Mouse (Mus musculus) embryonic facial prominence, embryonic 11.5 days (tissue): ENCODE measurements around the gene Edem1. TPM values are rescaled to one million over a fixed set of nuclear protein-coding genes. Genes with fewer than 3 reads are reported as not detected.

Experiments
- ATAC-seq: fragments of 200-750 bp; cut with Nextera tagmentation; replicated peaks from 2 replicates; pipeline ENCODE4 v1.8.0; 2017; ENCODE audit warnings: low read depth; ENCODE audit not compliant: insufficient number of reproducible peaks, low FRiP score, low TSS enrichment
- DNase-seq: peaks from one replicate; pipeline ENCODE4 v3.0.0-alpha.2; 2015; ENCODE audit warnings: low spot score
- H3K27ac ChIP-seq: fragments of 300-500 bp; sonication (generic); replicated peaks from 2 replicates; pipeline ENCODE4 v1.5.1; 2014; ENCODE audit warnings: mild to moderate bottlenecking, low read depth, low read length, control low read depth
- H3K27me3 ChIP-seq: fragments of 300-500 bp; sonication (generic); 2 replicates; pipeline ENCODE4 v1.6.1; 2014; ENCODE audit warnings: mild to moderate bottlenecking, low read length, moderate library complexity, mixed read lengths; ENCODE audit not compliant: control insufficient read depth, insufficient read depth
- H3K36me3 ChIP-seq: fragments of 300-500 bp; sonication (generic); replicated peaks from 2 replicates; pipeline ENCODE4 v1.6.1; 2014; ENCODE audit warnings: low read depth, mild to moderate bottlenecking, low read length, moderate library complexity, mixed read lengths; ENCODE audit not compliant: control insufficient read depth, insufficient read depth
- H3K4me1 ChIP-seq: fragments of 300-500 bp; sonication (generic); 2 replicates; pipeline ENCODE4 v1.6.1; 2014; ENCODE audit warnings: low read length, mixed read lengths; ENCODE audit not compliant: control insufficient read depth, insufficient read depth
- H3K4me2 ChIP-seq: fragments of 300-500 bp; sonication (generic); 2 replicates; pipeline ENCODE4 v1.6.1; 2014; ENCODE audit warnings: low read depth, mild to moderate bottlenecking, control low read depth, low read length, moderate library complexity
- H3K4me3 ChIP-seq: fragments of 300-500 bp; sonication (generic); 2 replicates; pipeline ENCODE4 v1.5.1; 2014; ENCODE audit warnings: low read depth, low read length, control low read depth
- H3K9ac ChIP-seq: fragments of 300-500 bp; sonication (generic); replicated peaks from 2 replicates; pipeline ENCODE4 v1.6.1; 2014; ENCODE audit warnings: mild to moderate bottlenecking, control low read depth, low read length
- H3K9me3 ChIP-seq: fragments of 300-500 bp; sonication (generic); replicated peaks from 2 replicates; pipeline ENCODE4 v1.6.1; 2016; ENCODE audit warnings: mild to moderate bottlenecking, low read length, inconsistent platforms, mixed read lengths; ENCODE audit not compliant: control insufficient read depth
- WGBS: fragments of 180-500 bp; shearing (Covaris S2); extraction: QIAGEN DNeasy Blood & Tissue Kit; methylation state at CpG from one replicate; pipeline ENCODE4 v1.1.7; 2014; 5-methylcytosine and 5-hydroxymethylcytosine counted together
- polyA plus RNA-seq: library from polyadenylated mRNA; unstranded; fragments of >200 nt; fragmentation: Nextera tagmentation; extraction: Ambion mirVana; gene quantifications from 2 replicates; pipeline ENCODE4 v1.2.1, GENCODE M21; 2014

Gene Edem1
- 27.1 and 28.1 TPM in 2 replicates for polyA plus RNA-seq

DNA sequence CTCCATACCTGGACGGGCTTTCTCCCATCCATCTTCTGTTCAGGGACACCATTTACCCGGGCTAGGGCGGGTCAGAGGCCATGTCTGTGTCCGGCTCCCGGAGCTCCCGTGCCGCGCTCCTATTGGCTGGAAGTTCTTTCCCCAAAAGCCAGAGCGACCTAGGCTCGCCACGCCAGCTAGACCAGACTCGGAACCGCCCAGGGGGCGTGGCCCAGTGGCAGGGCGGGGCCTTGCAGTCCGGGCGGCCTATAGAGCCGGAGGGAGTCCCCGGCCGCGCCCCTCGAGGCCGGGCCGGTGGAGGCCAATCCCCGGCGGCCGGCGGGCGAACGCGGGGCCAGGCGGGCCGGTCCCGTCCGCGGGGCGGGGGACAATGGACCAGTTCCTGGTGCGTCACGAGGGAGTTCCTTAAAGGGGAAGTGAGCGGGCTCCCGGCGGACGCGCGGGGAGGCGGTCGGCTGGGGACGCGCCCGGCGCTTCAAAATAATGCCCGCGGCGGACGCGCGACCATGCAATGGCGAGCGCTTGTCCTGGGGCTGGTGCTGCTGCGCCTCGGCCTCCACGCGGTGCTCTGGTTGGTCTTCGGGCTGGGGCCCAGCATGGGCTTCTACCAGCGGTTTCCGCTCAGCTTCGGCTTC is at the start of gene Edem1:
Edem1 (plus strand) TSS at position 408 of the 635 bp plus-strand sequence.
- Histone ChIP-seq H3K27ac (peak within 1 kb of the TSS; percentile 67), H3K4me1 (0 out of 2 replicates have a peak, but pooled peaks cover 2% of the 10 kb centered on the region), H3K9ac (peak within 1 kb of the TSS; percentile 96), H3K36me3 (no peaks in the 10 kb centered on the region), H3K27me3 (no peaks in the 10 kb centered on the region), H3K4me3 (peak within 1 kb of the TSS; percentile 89), H3K9me3 (no peaks in the 10 kb centered on the region), H3K4me2 (peak within 1 kb of the TSS; percentile 79)
- ATAC-seq (peak; percentile 99), DNase-seq (peak; percentile 99)
- under 1% methylated on average over 57 of the region's 67 CpGs for WGBS

DNA sequence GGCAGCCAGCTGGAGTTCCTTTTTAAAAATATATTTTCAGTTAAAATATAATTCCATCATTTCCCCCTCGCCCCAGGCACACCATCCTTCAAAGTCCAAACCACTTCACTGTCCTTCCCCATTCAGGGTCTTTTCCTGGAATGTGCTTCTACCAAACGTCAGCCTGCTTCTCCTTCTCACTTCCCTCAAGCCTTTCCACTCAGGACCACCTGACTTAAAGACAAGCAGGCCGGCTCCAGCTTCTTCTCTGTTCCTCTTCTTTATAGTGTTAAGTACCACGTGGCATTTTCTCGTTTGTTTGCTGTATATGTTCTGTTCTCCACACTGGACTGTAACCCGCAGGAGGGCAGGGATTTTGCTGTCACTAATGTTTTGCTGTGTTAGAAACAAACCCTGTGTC is 46.6 kb upstream of the Edem1 start:
- Histone ChIP-seq H3K9ac (no peak overlapping the region), H3K36me3 (no peaks in the 10 kb centered on the region), H3K27me3 (no peaks in the 10 kb centered on the region), H3K27ac (no peak overlapping the region), H3K4me2 (no peak overlapping the region), H3K4me3 (no peak overlapping the region), H3K9me3 (no peaks in the 10 kb centered on the region), H3K4me1 (no peaks in the 10 kb centered on the region)
- WGBS: 68% methylated on average over 6 of the region's 6 CpGs
- ATAC-seq (no peak), DNase-seq (no peak)

DNA sequence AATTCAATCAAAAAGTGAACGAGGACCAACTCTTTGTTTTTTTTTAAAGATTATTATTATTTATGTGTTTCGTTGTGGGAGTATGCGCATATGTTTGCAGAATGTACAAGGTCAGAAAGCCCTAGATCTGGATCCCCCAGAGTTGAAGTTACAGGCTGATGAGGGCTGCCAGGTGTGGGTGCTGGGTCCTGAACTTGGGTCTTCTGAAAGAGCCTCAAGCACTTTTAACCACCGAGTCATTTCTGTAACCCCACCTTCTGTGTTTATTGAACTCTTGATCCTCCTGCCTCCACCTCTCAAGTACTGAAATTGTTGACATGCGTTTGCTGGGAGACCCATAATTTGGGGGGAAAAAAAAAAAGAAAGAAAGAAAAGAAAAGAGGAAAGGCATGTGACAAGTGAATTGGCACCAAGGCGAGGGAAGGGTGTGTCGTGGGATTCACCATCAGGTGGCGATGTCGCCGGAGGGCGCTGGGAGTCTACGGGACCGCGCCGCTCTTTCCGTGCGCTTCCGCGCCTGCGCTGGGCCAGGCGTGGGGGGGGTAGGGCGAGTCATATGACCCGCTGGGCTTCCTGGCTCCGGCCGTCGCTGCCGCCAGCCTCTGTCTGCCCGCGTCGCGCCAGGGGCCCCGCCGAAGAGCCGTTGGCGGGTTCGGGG is 45.8 kb upstream of the Edem1 start, which contains the start of gene Arl8b:
Arl8b (plus strand) TSS at position 574 of the 658 bp plus-strand sequence.
- Histone ChIP-seq H3K9me3 (no peaks in the 10 kb centered on the region), H3K4me2 (peak within 1 kb of the TSS; percentile 78), H3K36me3 (no peaks in the 10 kb centered on the region), H3K4me3 (peak within 1 kb of the TSS; percentile 100), H3K9ac (peak within 1 kb of the TSS; percentile 94), H3K4me1 (no peaks in the 10 kb centered on the region), H3K27me3 (no peaks in the 10 kb centered on the region), H3K27ac (peak within 1 kb of the TSS; percentile 78; the same call in 1 of the 2 replicates)
- WGBS: 10% methylated on average over 36 of the region's 36 CpGs
- peak; percentile 93 for ATAC-seq
- peak; percentile 96 for DNase-seq

DNA sequence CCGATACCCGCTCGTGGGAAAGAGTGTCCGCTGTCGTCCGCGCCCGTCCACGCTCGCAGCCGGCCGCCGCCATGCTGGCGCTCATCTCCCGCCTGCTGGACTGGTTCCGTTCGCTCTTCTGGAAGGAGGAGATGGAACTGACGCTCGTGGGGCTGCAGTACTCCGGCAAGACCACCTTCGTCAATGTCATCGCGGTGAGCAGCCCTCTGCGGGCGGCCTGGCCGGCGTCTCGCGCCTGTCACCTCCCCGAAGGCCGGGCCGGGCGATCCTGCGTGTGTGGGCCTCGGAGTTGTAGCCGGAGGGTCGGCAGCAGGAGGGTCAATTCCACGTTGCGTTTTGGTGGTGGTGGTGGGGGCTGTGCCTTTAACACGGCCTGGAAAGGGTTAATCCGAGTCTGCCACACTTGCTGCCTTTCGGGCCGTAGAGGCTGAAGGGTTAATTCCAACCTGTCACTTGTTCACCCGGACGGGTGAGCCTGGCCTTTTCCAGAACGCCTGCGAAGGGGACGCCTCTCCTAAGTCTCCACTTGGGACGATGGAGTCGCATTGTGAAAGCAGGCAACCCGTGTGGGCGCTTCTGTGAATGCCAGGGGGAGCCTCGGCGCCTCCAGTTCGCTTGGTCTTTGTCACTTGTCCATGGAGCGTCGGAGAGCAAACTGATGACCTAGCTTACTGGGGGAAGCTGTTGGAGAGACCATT is 45.1 kb upstream of the Edem1 start:
- WGBS: under 1% methylated on average over 57 of the region's 57 CpGs
- H3K9me3 ChIP-seq: no peaks in the 10 kb centered on the region
- DNase-seq (peak; percentile 51), ATAC-seq (peak; percentile 73)
- H3K36me3 ChIP-seq: no peaks in the 10 kb centered on the region
- peak overlapping the region; percentile 94 for H3K9ac ChIP-seq
- peak overlapping the region; percentile 78; the same call in 1 of the 2 replicates for H3K27ac ChIP-seq
- H3K4me1 ChIP-seq: no peaks in the 10 kb centered on the region
- peak overlapping the region; percentile 100 for H3K4me3 ChIP-seq
- peak overlapping the region; percentile 78 for H3K4me2 ChIP-seq
- H3K27me3 ChIP-seq: no peaks in the 10 kb centered on the region

DNA sequence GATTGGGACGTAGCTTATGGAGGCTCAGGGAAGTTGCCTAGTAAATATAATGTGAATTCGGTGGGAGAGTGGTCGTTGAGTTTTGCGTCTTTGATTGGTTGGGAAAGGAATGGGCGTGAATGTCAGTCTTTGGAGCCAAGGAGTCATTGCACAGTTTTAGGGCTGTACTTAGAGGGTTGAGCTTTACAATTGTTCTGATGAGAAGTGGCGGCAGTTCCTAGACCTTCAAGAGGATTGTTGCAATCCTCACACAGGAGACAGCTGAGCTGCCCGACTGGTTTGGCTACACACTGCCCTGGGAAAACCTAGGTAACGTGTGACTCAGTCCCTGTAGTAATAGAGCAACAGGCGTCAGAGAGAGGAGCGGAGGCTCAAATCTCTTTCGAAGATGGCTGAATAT is 44.4 kb upstream of the Edem1 start:
- DNase-seq (peak; percentile 22), ATAC-seq (no peak)
- Histone ChIP-seq H3K27me3 (no peaks in the 10 kb centered on the region), H3K4me3 (peak overlapping the region; percentile 100), H3K27ac (no peak overlapping the region), H3K9me3 (no peaks in the 10 kb centered on the region), H3K36me3 (no peaks in the 10 kb centered on the region), H3K9ac (peak overlapping the region; percentile 94), H3K4me1 (no peaks in the 10 kb centered on the region), H3K4me2 (peak overlapping the region; percentile 78)
- 40% methylated on average over 11 of the region's 11 CpGs for WGBS

DNA sequence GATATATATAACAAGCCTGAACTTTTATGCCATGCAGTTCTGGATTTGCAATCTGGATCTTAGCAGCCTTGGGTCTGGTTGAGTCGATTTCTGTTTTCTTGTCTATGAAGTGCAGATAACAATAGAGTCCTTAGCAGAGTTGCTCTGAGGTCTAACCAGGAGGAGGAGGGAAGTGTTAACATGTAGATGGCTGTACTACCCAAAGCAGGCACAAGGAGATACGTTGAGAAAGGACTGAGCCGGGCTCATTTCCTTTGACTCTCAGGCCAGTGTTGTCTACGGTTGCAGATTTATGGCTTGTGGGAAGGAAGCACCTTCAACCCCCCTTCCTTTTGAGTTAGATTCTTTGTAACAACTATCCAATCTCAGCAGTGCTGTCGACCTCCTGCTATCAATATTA is 43.6 kb upstream of the Edem1 start:
- ATAC-seq (no peak), DNase-seq (no peak)
- H3K4me3 ChIP-seq: no peak overlapping the region
- no peaks in the 10 kb centered on the region for H3K4me1 ChIP-seq
- H3K36me3 ChIP-seq: no peaks in the 10 kb centered on the region
- H3K4me2 ChIP-seq: peak overlapping the region; percentile 78; the same call in 1 of the 2 replicates
- 82% methylated on average over 5 of the region's 5 CpGs for WGBS
- H3K9me3 ChIP-seq: no peaks in the 10 kb centered on the region
- no peak overlapping the region for H3K27ac ChIP-seq
- H3K9ac ChIP-seq: no peak overlapping the region
- no peaks in the 10 kb centered on the region for H3K27me3 ChIP-seq

DNA sequence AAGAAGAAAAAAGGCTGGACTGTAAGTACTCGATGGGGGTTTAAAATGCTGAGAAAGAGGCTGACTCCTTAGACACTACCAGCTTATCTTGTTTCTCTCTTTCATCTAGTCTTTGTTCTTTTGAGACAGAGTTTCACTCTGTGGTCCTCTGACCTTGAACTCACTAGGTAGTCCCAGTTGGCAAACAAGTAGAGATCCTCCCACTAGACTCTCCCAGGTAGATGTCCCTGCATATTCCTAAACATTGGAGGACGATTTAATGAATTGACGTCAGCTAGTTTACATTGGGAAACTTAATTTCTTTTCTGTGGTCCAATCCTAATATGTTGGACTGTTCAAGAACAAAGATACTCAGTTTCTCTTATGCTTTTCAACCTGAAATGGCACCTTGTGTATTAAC is 42.9 kb upstream of the Edem1 start:
- Histone ChIP-seq H3K4me3 (no peak overlapping the region), H3K9ac (no peak overlapping the region), H3K27me3 (no peaks in the 10 kb centered on the region), H3K4me2 (no peak overlapping the region), H3K27ac (no peak overlapping the region), H3K9me3 (no peaks in the 10 kb centered on the region), H3K36me3 (no peaks in the 10 kb centered on the region), H3K4me1 (no peaks in the 10 kb centered on the region)
- 89% methylated on average over 3 of the region's 3 CpGs for WGBS
- DNase-seq: no peak
- ATAC-seq: no peak
